Mouse (Mus musculus) kidney, postnatal 0 days (tissue): ENCODE measurements around the gene Asprv1. TPM values are rescaled to one million over a fixed set of nuclear protein-coding genes. Genes with fewer than 3 reads are reported as not detected.

ENCODE experiments used
- ATAC-seq: fragments of 200-750 bp; cut with Nextera tagmentation; replicated peaks from 2 replicates; pipeline ENCODE4 v1.8.0; 2017; ENCODE audit warnings: low read depth, moderate number of reproducible peaks, moderate TSS enrichment, moderate library complexity; ENCODE audit not compliant: low FRiP score
- DNase-seq: peaks from one replicate; pipeline ENCODE4 v3.0.0-alpha.2; 2016; ENCODE audit warnings: low spot score
- H3K27ac ChIP-seq: fragments of 300-500 bp; sonication (generic); 2 replicates; pipeline ENCODE4 v1.5.1; 2014; ENCODE audit warnings: mild to moderate bottlenecking
- H3K27me3 ChIP-seq: fragments of 300-500 bp; sonication (generic); 2 replicates; pipeline ENCODE4 v1.6.1; 2014; ENCODE audit warnings: low read length, mixed read lengths; ENCODE audit not compliant: insufficient read depth
- H3K36me3 ChIP-seq: fragments of 300-500 bp; sonication (generic); 2 replicates; pipeline ENCODE4 v1.6.1; 2014; ENCODE audit warnings: low read length, mixed read lengths; ENCODE audit not compliant: insufficient read depth
- H3K4me1 ChIP-seq: fragments of 300-500 bp; sonication (generic); replicated peaks from 2 replicates; pipeline ENCODE4 v1.6.1; 2014; ENCODE audit warnings: antibody characterized with exemption, low read length, mixed read lengths; ENCODE audit not compliant: insufficient read depth
- H3K4me2 ChIP-seq: fragments of 300-500 bp; sonication (generic); 2 replicates; pipeline ENCODE4 v1.6.1; 2014; ENCODE audit warnings: mild to moderate bottlenecking, low read length, moderate library complexity, mixed read lengths
- H3K4me3 ChIP-seq: fragments of 300-500 bp; sonication (generic); replicated peaks from 2 replicates; pipeline ENCODE4 v1.5.1; 2014; ENCODE audit warnings: low read depth, low read length
- H3K9ac ChIP-seq: fragments of 300-500 bp; sonication (generic); 2 replicates; pipeline ENCODE4 v1.6.1; 2014; ENCODE audit warnings: low read depth, low read length
- H3K9me3 ChIP-seq: fragments of 300-500 bp; sonication (generic); replicated peaks from 2 replicates; pipeline ENCODE4 v1.6.1; 2016; ENCODE audit warnings: low read length, inconsistent platforms, mixed read lengths
- CTCF ChIP-seq: IDR thresholded peaks from 2 replicates; pipeline ENCODE4 v1.5.1; 2016; ENCODE audit warnings: antibody characterized with exemption, low read depth, mild to moderate bottlenecking, moderate library complexity
- WGBS: fragments of 180-500 bp; shearing (Covaris S2); extraction: QIAGEN DNeasy Blood & Tissue Kit; methylation state at CpG from one replicate; pipeline ENCODE4 v1.1.7; 2014; 5-methylcytosine and 5-hydroxymethylcytosine counted together
- polyA plus RNA-seq: library from polyadenylated mRNA; unstranded; fragments of >200 nt; fragmentation: Nextera tagmentation; extraction: Ambion mirVana; gene quantifications from 2 replicates; pipeline ENCODE4 v1.2.1, GENCODE M21; 2015

Asprv1 gene
- polyA plus RNA-seq, 1 experiment from 2014 or later = 1.8 TPM

GRCm38 (mm10) chr6:86595865-86596440 lies 32.0 kb upstream of the Asprv1 start:
- DNase-seq (no peak), ATAC-seq (no peak)
- H3K27ac ChIP-seq = no peak overlapping the region
- no peak for TF ChIP-seq CTCF
- H3K9ac ChIP-seq = no peak overlapping the region
- WGBS = 85% methylated on average over 17 of the region's 17 CpGs
- H3K36me3 ChIP-seq = no peaks in the 10 kb centered on the region
- H3K4me2 ChIP-seq = no peak overlapping the region
- H3K4me1 ChIP-seq = no peaks in the 10 kb centered on the region
- H3K4me3 ChIP-seq = no peak overlapping the region
- no peaks in the 10 kb centered on the region for H3K27me3 ChIP-seq
- no peaks in the 10 kb centered on the region for H3K9me3 ChIP-seq

GRCm38 (mm10) chr6:86598742-86599193 lies 29.2 kb upstream of the Asprv1 start:
- 72% methylated on average over 5 of the region's 5 CpGs for WGBS
- H3K4me1 ChIP-seq = no peaks in the 10 kb centered on the region
- DNase-seq (no peak), ATAC-seq (no peak; the same call in 1 of the 2 replicates)
- H3K27me3 ChIP-seq = no peaks in the 10 kb centered on the region
- no peak overlapping the region for H3K27ac ChIP-seq
- H3K9ac ChIP-seq = no peak overlapping the region
- no peak overlapping the region for H3K4me3 ChIP-seq
- TF ChIP-seq CTCF = no peak
- no peak overlapping the region for H3K4me2 ChIP-seq
- no peaks in the 10 kb centered on the region for H3K9me3 ChIP-seq
- no peaks in the 10 kb centered on the region for H3K36me3 ChIP-seq

GRCm38 (mm10) chr6:86599197-86599596 lies 28.8 kb upstream of the Asprv1 start:
- DNase-seq (peak; percentile 70), ATAC-seq (peak; percentile 52; the same call in 1 of the 2 replicates)
- Histone ChIP-seq H3K4me2 (no peak overlapping the region), H3K36me3 (no peaks in the 10 kb centered on the region), H3K4me1 (no peaks in the 10 kb centered on the region), H3K9me3 (no peaks in the 10 kb centered on the region), H3K9ac (no peak overlapping the region), H3K27me3 (no peaks in the 10 kb centered on the region), H3K27ac (no peak overlapping the region), H3K4me3 (no peak overlapping the region)
- TF ChIP-seq CTCF = peak; percentile 88
- 17% methylated on average over 4 of the region's 4 CpGs for WGBS

GRCm38 (mm10) chr6:86599951-86600414 lies 28.0 kb upstream of the Asprv1 start:
- peak; percentile 34 for DNase-seq
- 29% methylated on average over 6 of the region's 6 CpGs for WGBS

GRCm38 (mm10) chr6:86605260-86605659 lies 22.7 kb upstream of the Asprv1 start:
- Histone ChIP-seq H3K4me2 (no peak overlapping the region), H3K9me3 (no peaks in the 10 kb centered on the region), H3K27me3 (no peaks in the 10 kb centered on the region), H3K4me1 (no peaks in the 10 kb centered on the region), H3K27ac (no peak overlapping the region), H3K4me3 (no peak overlapping the region), H3K9ac (no peak overlapping the region), H3K36me3 (no peaks in the 10 kb centered on the region)
- DNase-seq (no peak), ATAC-seq (no peak; the same call in 1 of the 2 replicates)
- WGBS = 32% methylated on average over 7 of the region's 7 CpGs
- no peak for TF ChIP-seq CTCF

More at GRCm38 (mm10) chr6:86599951-86600414, 28.0 kb upstream of the Asprv1 start:
- peak; percentile 37 for ATAC-seq
- Histone ChIP-seq H3K4me3 (no peak overlapping the region), H3K36me3 (no peaks in the 10 kb centered on the region), H3K4me1 (no peaks in the 10 kb centered on the region), H3K9ac (no peak overlapping the region), H3K4me2 (no peak overlapping the region), H3K9me3 (no peaks in the 10 kb centered on the region), H3K27ac (no peak overlapping the region), H3K27me3 (no peaks in the 10 kb centered on the region)
- no peak for TF ChIP-seq CTCF

GRCm38 (mm10) chr6:86606289-86606688 lies 21.7 kb upstream of the Asprv1 start:
- Histone ChIP-seq H3K4me1 (no peaks in the 10 kb centered on the region), H3K9me3 (no peaks in the 10 kb centered on the region), H3K4me2 (no peak overlapping the region), H3K9ac (no peak overlapping the region), H3K4me3 (no peak overlapping the region), H3K27me3 (no peaks in the 10 kb centered on the region), H3K36me3 (no peaks in the 10 kb centered on the region), H3K27ac (no peak overlapping the region)
- DNase-seq (no peak), ATAC-seq (no peak)
- TF ChIP-seq CTCF = no peak
- 75% methylated on average over 4 of the region's 4 CpGs for WGBS

GRCm38 (mm10) chr6:86607471-86607870 lies 20.5 kb upstream of the Asprv1 start:
- Histone ChIP-seq H3K9ac (no peak overlapping the region), H3K4me3 (no peak overlapping the region), H3K4me1 (no peaks in the 10 kb centered on the region), H3K9me3 (no peaks in the 10 kb centered on the region), H3K4me2 (no peak overlapping the region), H3K36me3 (no peaks in the 10 kb centered on the region), H3K27ac (no peak overlapping the region), H3K27me3 (no peaks in the 10 kb centered on the region)
- DNase-seq = no peak
- 85% methylated on average over 6 of the region's 6 CpGs for WGBS
- no peak for ATAC-seq
- TF ChIP-seq CTCF = no peak
